Mouse (Mus musculus) intestine, postnatal 0 days (tissue): ENCODE measurements around the gene Ano9. TPM values are rescaled to one million over a fixed set of nuclear protein-coding genes. Genes with fewer than 3 reads are reported as not detected.

Source experiments
- ATAC-seq: fragments of 200-750 bp; cut with Nextera tagmentation; 2 replicates; pipeline ENCODE4 v1.8.0; 2017; ENCODE audit warnings: mild to moderate bottlenecking, moderate TSS enrichment, moderate library complexity
- H3K27ac ChIP-seq: fragments of 300-500 bp; sonication (generic); 2 replicates; pipeline ENCODE4 v1.5.1; 2014; ENCODE audit warnings: mild to moderate bottlenecking, low read depth, low read length, moderate library complexity
- H3K27me3 ChIP-seq: fragments of 300-500 bp; sonication (generic); replicated peaks from 2 replicates; pipeline ENCODE4 v1.6.1; 2014; ENCODE audit warnings: low read length, mixed read lengths; ENCODE audit not compliant: control insufficient read depth, insufficient read depth
- H3K36me3 ChIP-seq: fragments of 300-500 bp; sonication (generic); 2 replicates; pipeline ENCODE4 v1.6.1; 2014; ENCODE audit warnings: mild to moderate bottlenecking, moderate library complexity; ENCODE audit not compliant: control insufficient read depth, insufficient read depth
- H3K4me1 ChIP-seq: fragments of 300-500 bp; sonication (generic); replicated peaks from 2 replicates; pipeline ENCODE4 v1.6.1; 2014; ENCODE audit warnings: antibody characterized with exemption, low read length, mixed read lengths; ENCODE audit not compliant: control insufficient read depth, insufficient read depth
- H3K4me2 ChIP-seq: fragments of 300-500 bp; sonication (generic); replicated peaks from 2 replicates; pipeline ENCODE4 v1.6.1; 2014; ENCODE audit warnings: low read depth, mild to moderate bottlenecking, moderate library complexity
- H3K4me3 ChIP-seq: fragments of 300-500 bp; sonication (generic); 2 replicates; pipeline ENCODE4 v1.5.1; 2014; ENCODE audit warnings: low read depth, low read length
- H3K9ac ChIP-seq: fragments of 300-500 bp; sonication (generic); 2 replicates; pipeline ENCODE4 v1.6.1; 2014; ENCODE audit warnings: mild to moderate bottlenecking, low read depth, low read length
- H3K9me3 ChIP-seq: fragments of 300-500 bp; sonication (generic); 2 replicates; pipeline ENCODE4 v1.6.1; 2016; ENCODE audit warnings: mixed run types; ENCODE audit not compliant: control insufficient read depth
- CTCF ChIP-seq: sonication (generic); IDR thresholded peaks from 2 replicates; pipeline ENCODE4 v1.5.1; 2016; ENCODE audit warnings: low read depth, mild to moderate bottlenecking, control low read depth, antibody characterized with exemption, moderate library complexity
- WGBS: fragments of 180-500 bp; shearing (Covaris S2); extraction: QIAGEN DNeasy Blood & Tissue Kit; methylation state at CpG from one replicate; pipeline ENCODE4 v1.1.7; 2014; 5-methylcytosine and 5-hydroxymethylcytosine counted together
- polyA plus RNA-seq: library from polyadenylated mRNA; unstranded; fragments of >200 nt; fragmentation: Nextera tagmentation; extraction: Ambion mirVana; gene quantifications from 2 replicates; pipeline ENCODE4 v1.2.1, GENCODE M21; 2015

Gene Ano9
- polyA plus RNA-seq, 1 experiment from 2014 or later = 46.8 TPM

DNA sequence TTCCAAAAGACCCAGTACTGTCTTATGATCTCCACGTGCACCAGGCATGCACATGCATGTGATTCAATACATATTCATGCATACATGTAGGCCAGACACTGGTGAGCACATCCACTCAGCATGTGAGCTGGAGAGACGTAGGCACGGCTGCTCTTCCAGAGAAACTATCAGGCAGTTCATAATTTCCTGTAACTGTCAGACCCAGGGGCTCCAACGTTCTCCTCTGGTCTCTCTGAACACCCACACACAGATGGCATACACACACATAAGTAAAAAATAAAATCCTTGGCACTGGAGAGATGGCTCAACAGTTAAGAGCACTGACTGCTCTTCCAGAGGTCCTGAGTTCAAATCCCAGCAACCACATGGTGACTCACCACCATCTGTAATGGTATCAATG is 43.8 kb downstream of the Ano9 start:
- H3K9me3 ChIP-seq = no peaks in the 10 kb centered on the region
- H3K4me3 ChIP-seq = no peak overlapping the region
- TF ChIP-seq CTCF = no peak
- ATAC-seq = no peak
- no peak overlapping the region for H3K9ac ChIP-seq
- H3K4me2 ChIP-seq = no peak overlapping the region
- H3K27me3 ChIP-seq = peaks cover 7% of the 10 kb centered on the region
- WGBS = 81% methylated on average over 4 of the region's 4 CpGs
- no peak overlapping the region for H3K27ac ChIP-seq
- no peaks in the 10 kb centered on the region for H3K36me3 ChIP-seq
- H3K4me1 ChIP-seq = no peaks in the 10 kb centered on the region

- Histone ChIP-seq H3K27ac (no peak overlapping the region), H3K4me3 (no peak overlapping the region), H3K9ac (no peak overlapping the region), H3K27me3 (peaks cover 7% of the 10 kb centered on the region), H3K36me3 (no peaks in the 10 kb centered on the region), H3K4me2 (no peak overlapping the region), H3K9me3 (no peaks in the 10 kb centered on the region), H3K4me1 (no peaks in the 10 kb centered on the region)
- 38% methylated on average over 23 of the region's 23 CpGs for WGBS
- 0 out of 2 replicates have a peak, but pooled peaks have one; percentile 15 for ATAC-seq
- peak; percentile 82 for TF ChIP-seq CTCF
Observed at GRCm38 (mm10) chr7:141072017-141072745, 45.4 kb downstream of the Ano9 start.

GRCm38 (mm10) chr7:141070058-141070862 is 47.3 kb downstream of the Ano9 start:
- TF ChIP-seq CTCF = peak; percentile 91
- no peak; the same call in 1 of the 2 replicates for ATAC-seq
- no peaks in the 10 kb centered on the region for H3K9me3 ChIP-seq

GRCm38 (mm10) chr7:141068351-141068750 is 49.3 kb downstream of the Ano9 start:
- Histone ChIP-seq H3K4me1 (no peaks in the 10 kb centered on the region), H3K36me3 (0 out of 2 replicates have a peak, but pooled peaks cover 4% of the 10 kb centered on the region), H3K4me3 (no peak overlapping the region), H3K4me2 (no peak overlapping the region), H3K27ac (no peak overlapping the region; the same call in 1 of the 2 replicates), H3K27me3 (peaks cover 7% of the 10 kb centered on the region), H3K9ac (no peak overlapping the region), H3K9me3 (no peaks in the 10 kb centered on the region)
- no peak for ATAC-seq
- WGBS = 72% methylated on average over 19 of the region's 19 CpGs
- no peak for TF ChIP-seq CTCF

More at GRCm38 (mm10) chr7:141070058-141070862, 47.3 kb downstream of the Ano9 start:
- 0 out of 2 replicates have a peak, but pooled peaks cover under 1% of the 10 kb centered on the region for H3K36me3 ChIP-seq
- H3K27me3 ChIP-seq = peaks cover 7% of the 10 kb centered on the region
- peak overlapping the region; percentile 45 for H3K9ac ChIP-seq
- no peaks in the 10 kb centered on the region for H3K4me1 ChIP-seq
- peak overlapping the region; percentile 36 for H3K4me3 ChIP-seq
- H3K27ac ChIP-seq = no peak overlapping the region
- WGBS = 1% methylated on average over 51 of the region's 51 CpGs
- peak overlapping the region; percentile 73 for H3K4me2 ChIP-seq

DNA sequence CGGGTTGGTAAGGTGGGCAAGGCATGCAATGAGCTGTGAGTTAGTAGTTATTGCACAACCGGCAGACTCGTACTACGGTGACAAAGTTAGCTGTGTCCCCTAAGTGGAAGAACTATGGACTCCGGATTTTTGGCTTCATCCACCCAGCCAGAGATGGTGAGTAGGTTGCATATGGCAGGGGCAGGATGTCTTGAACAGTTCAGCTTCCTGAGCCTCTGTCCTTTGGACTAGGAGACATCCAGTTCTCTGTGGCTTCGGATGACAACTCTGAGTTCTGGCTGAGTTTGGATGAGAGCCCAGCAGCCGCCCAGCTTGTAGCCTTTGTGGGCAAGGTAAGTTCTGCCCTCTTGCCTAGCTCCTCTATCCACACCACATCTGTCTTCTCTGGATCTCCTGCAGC is 53.0 kb downstream of the Ano9 start:
- no peak for ATAC-seq
- Histone ChIP-seq H3K27me3 (peaks cover 8% of the 10 kb centered on the region; the same call in 1 of the 2 replicates), H3K9me3 (no peaks in the 10 kb centered on the region), H3K9ac (no peak overlapping the region), H3K4me2 (0 out of 2 replicates have a peak overlapping the region, but pooled peaks have one; percentile 1), H3K36me3 (0 out of 2 replicates have a peak, but pooled peaks cover 4% of the 10 kb centered on the region), H3K4me3 (no peak overlapping the region), H3K4me1 (peaks cover 6% of the 10 kb centered on the region; the same call in 1 of the 2 replicates), H3K27ac (peak overlapping the region; percentile 35; the same call in 1 of the 2 replicates)
- no peak for TF ChIP-seq CTCF
- 43% methylated on average over 7 of the region's 7 CpGs for whole genome bisulfite sequencing

- H3K27me3 ChIP-seq = peaks cover 8% of the 10 kb centered on the region; the same call in 1 of the 2 replicates
- H3K27ac ChIP-seq = peak overlapping the region; percentile 35; the same call in 1 of the 2 replicates
- 0 out of 2 replicates have a peak, but pooled peaks cover 4% of the 10 kb centered on the region for H3K36me3 ChIP-seq
- H3K4me2 ChIP-seq = peak overlapping the region; percentile 1; the same call in 1 of the 2 replicates
- H3K9me3 ChIP-seq = no peaks in the 10 kb centered on the region
- peak; percentile 86 for ATAC-seq
- no peak overlapping the region for H3K9ac ChIP-seq
- peaks cover 6% of the 10 kb centered on the region; the same call in 1 of the 2 replicates for H3K4me1 ChIP-seq
- TF ChIP-seq CTCF = no peak
- H3K4me3 ChIP-seq = no peak overlapping the region
- WGBS = 21% methylated on average over 7 of the region's 7 CpGs
Observed at GRCm38 (mm10) chr7:141064175-141064574, 53.4 kb downstream of the Ano9 start.
